Mouse (Mus musculus) C2C12 (cell line): Measurements from ENCODE around the gene Ccdc87. TPM values are rescaled to one million over a fixed set of nuclear protein-coding genes. Genes with fewer than 3 reads are reported as not detected.
A peak's percentile ranks its signal among the peaks of the same experiment; 100 is the strongest.

Experiments
- H3K27me3 ChIP-seq: one replicate; pipeline ENCODE4 v1.6.1; 2011; ENCODE audit not compliant: control insufficient read depth, insufficient read depth, insufficient read length
- H3K36me3 ChIP-seq: one replicate; pipeline ENCODE4 v1.6.1; 2011; ENCODE audit not compliant: control insufficient read depth, insufficient read depth
- H3K4me3 ChIP-seq: one replicate; pipeline ENCODE4 v1.5.1; 2011; ENCODE audit warnings: mild to moderate bottlenecking, control low read depth; ENCODE audit not compliant: poor library complexity, insufficient read depth, severe bottlenecking
- H3K79me2 ChIP-seq: one replicate; pipeline ENCODE4 v1.6.1; 2011; ENCODE audit not compliant: control insufficient read depth, insufficient read depth
- H3K79me3 ChIP-seq: one replicate; pipeline ENCODE4 v1.6.1; 2011; ENCODE audit warnings: low read depth, control low read depth
- H3ac ChIP-seq: one replicate; pipeline ENCODE3; 2011; ENCODE audit warnings: low read depth; ENCODE audit not compliant: control insufficient read depth, insufficient read length
- CEBPB ChIP-seq: IDR thresholded peaks from one replicate; pipeline ENCODE4 v1.6.1; 2011; ENCODE audit warnings: low read depth, mild to moderate bottlenecking, control low read depth, moderate library complexity
- CTCF ChIP-seq: IDR thresholded peaks from one replicate; pipeline ENCODE4 v1.5.1; 2011; ENCODE audit not compliant: control insufficient read depth, insufficient read depth, insufficient read length
- FOSL1 ChIP-seq: IDR thresholded peaks from one replicate; pipeline ENCODE4 v1.8.0; 2011; ENCODE audit warnings: mild to moderate bottlenecking, low read length; ENCODE audit not compliant: poor library complexity, insufficient read depth, severe bottlenecking
- MAX ChIP-seq: IDR thresholded peaks from one replicate; pipeline ENCODE4 v1.6.1; 2011; ENCODE audit warnings: mild to moderate bottlenecking, control low read depth
- MYOD1 ChIP-seq: IDR thresholded peaks from one replicate; pipeline ENCODE4 v1.6.1; 2011; ENCODE audit warnings: low read depth; ENCODE audit not compliant: control insufficient read depth, insufficient read length
- MYOG ChIP-seq: IDR thresholded peaks from one replicate; pipeline ENCODE4 v1.6.1; 2011; ENCODE audit not compliant: control insufficient read depth, insufficient read length; ENCODE audit errors: extremely low read depth
- USF1 ChIP-seq: IDR thresholded peaks from one replicate; pipeline ENCODE4 v1.6.1; 2011; ENCODE audit warnings: low read depth, mild to moderate bottlenecking, control low read depth, moderate library complexity
- long read RNA-seq, 2 experiments: library from polyadenylated mRNA; unstranded; transcript quantifications; one replicate each; pipeline ENCODE4 v2.0.0; 2019 to 2020
- polyA plus RNA-seq: library from polyadenylated mRNA; unstranded; fragments of >200 nt; fragmentation: generic; extraction: Trizol; gene quantifications from one replicate; pipeline ENCODE4 v1.2.1, GENCODE M21; 2012; ENCODE audit warnings: missing spikeins

The Ccdc87 gene
- polyA plus RNA-seq = 0.02 TPM
- long read RNA-seq, experiment 1 = 0 reads
- long read RNA-seq, experiment 2 = 0 reads

- TF ChIP-seq MAX (peak; percentile 33), FOSL1 (no peak)
- Histone ChIP-seq H3K27me3 (peaks cover 20% of the 10 kb centered on the region), H3K79me3 (no peaks in the 10 kb centered on the region), H3K79me2 (no peaks in the 10 kb centered on the region), H3K36me3 (no peaks in the 10 kb centered on the region), H3ac (peak within 1 kb of the TSS; percentile 74), H3K4me3 (peak within 1 kb of the TSS; percentile 36)
Measured at GRCm38 (mm10) chr19:4839149-4839548, at the start of gene Ccdc87, which contains the start of gene Ccs. Gene Ccdc87, plus strand, starts transcription at chr19:4839366. Gene Ccs, minus strand, starts transcription at chr19:4839332.

GRCm38 (mm10) chr19:4793281-4793830 lies 45.8 kb upstream of the Ccdc87 start:
- peak overlapping the region; percentile 66 for H3ac ChIP-seq
- peaks cover 79% of the 10 kb centered on the region for H3K79me3 ChIP-seq
- H3K27me3 ChIP-seq = no peaks in the 10 kb centered on the region
- peak overlapping the region; percentile 75 for H3K4me3 ChIP-seq
- H3K79me2 ChIP-seq = peaks cover 96% of the 10 kb centered on the region
- TF ChIP-seq FOSL1 (no peak), MYOD1 (no peak), CEBPB (no peak), CTCF (no peak), MAX (no peak), MYOG (no peak), USF1 (no peak)
- peaks cover 60% of the 10 kb centered on the region for H3K36me3 ChIP-seq

GRCm38 (mm10) chr19:4793831-4794422 lies 45.2 kb upstream of the Ccdc87 start, which contains the start of gene Rbm4:
Gene Rbm4, minus strand, starts transcription at chr19:4793901.
- Histone ChIP-seq H3K4me3 (peak within 1 kb of the TSS; percentile 75), H3ac (peak within 1 kb of the TSS; percentile 66), H3K79me3 (peaks cover 79% of the 10 kb centered on the region), H3K79me2 (peaks cover 96% of the 10 kb centered on the region), H3K27me3 (no peaks in the 10 kb centered on the region), H3K36me3 (peaks cover 60% of the 10 kb centered on the region)
- TF ChIP-seq MYOD1 (no peak), CEBPB (peak; percentile 55), MAX (peak; percentile 64)

DNA sequence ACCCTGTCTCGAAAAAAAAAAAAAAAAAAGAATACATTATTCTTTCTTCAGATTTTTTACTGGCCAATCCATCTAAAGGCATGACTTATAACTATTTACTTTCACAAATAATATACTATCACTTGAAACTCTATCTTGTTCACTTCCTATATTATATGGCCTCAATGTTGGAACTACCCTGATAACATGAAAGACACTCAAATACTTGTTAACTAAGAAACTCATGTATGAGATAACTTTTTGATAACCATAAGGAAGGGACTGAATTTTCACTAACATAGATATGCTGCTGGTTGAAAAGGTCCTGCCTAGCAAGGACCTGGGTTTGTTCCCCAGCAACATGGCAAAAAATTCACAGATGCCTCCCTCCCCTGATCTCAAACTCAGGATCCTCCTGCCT lies 43.2 kb upstream of the Ccdc87 start:
- no peak overlapping the region for H3K4me3 ChIP-seq
- H3K36me3 ChIP-seq = peaks cover 61% of the 10 kb centered on the region
- H3K79me3 ChIP-seq = peaks cover 79% of the 10 kb centered on the region
- H3K79me2 ChIP-seq = peaks cover 96% of the 10 kb centered on the region
- TF ChIP-seq MAX = no peak
- TF ChIP-seq MYOG = no peak
- no peak for TF ChIP-seq CEBPB
- no peak for TF ChIP-seq CTCF
- no peak for TF ChIP-seq USF1
- TF ChIP-seq MYOD1 = no peak
- no peak for TF ChIP-seq FOSL1
- H3K27me3 ChIP-seq = no peaks in the 10 kb centered on the region
- no peak overlapping the region for H3ac ChIP-seq

GRCm38 (mm10) chr19:4797846-4798245 lies 41.3 kb upstream of the Ccdc87 start:
- peaks cover 65% of the 10 kb centered on the region for H3K36me3 ChIP-seq
- H3K27me3 ChIP-seq = no peaks in the 10 kb centered on the region
- H3K79me2 ChIP-seq = peaks cover 96% of the 10 kb centered on the region
- H3K79me3 ChIP-seq = peaks cover 82% of the 10 kb centered on the region
- no peak for TF ChIP-seq FOSL1
- no peak for TF ChIP-seq USF1
- TF ChIP-seq MYOD1 = no peak
- no peak for TF ChIP-seq CEBPB
- no peak for TF ChIP-seq MAX
- no peak for TF ChIP-seq CTCF
- TF ChIP-seq MYOG = no peak
- no peak overlapping the region for H3K4me3 ChIP-seq
- H3ac ChIP-seq = no peak overlapping the region

DNA sequence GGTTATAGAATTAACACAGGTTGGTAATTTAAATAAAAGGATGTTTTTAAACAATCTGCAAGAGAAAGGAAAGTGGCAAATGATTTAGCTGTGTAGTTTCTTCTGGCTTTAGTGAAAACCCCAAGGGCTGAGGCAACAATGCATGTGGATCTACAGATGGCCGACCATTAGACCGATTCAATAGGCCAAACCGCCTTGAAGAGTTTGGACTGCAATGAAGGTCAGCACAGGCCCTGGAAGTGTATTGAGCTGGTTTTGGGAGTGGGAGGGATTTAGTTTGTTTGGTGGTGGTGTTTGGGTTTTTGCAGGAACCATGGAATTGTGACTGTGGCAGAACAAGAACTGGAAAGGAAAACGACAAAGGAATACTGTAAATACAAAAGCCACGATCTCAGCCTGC lies 40.1 kb upstream of the Ccdc87 start:
- Histone ChIP-seq H3K79me2 (peaks cover 99% of the 10 kb centered on the region), H3K79me3 (peaks cover 86% of the 10 kb centered on the region), H3K36me3 (peaks cover 78% of the 10 kb centered on the region), H3K4me3 (no peak overlapping the region), H3K27me3 (no peaks in the 10 kb centered on the region), H3ac (no peak overlapping the region)
- TF ChIP-seq CEBPB (no peak), MYOG (no peak)
